Mouse (Mus musculus): Measurements from ENCODE around the gene Nup37.

Nup37 gene

GRCm38 (mm10) chr10:88227962-88228361 lies 81.2 kb downstream of the Nup37 start:
- no peak for DNase-seq (ENCODE audit: low read depth, low spot score)
